Mouse (Mus musculus) E14TG2a.4 (cell line): ENCODE results near the gene Spindoc.
"Not testable (repeated sequence)": the region's sequence is repeated elsewhere in the genome, so short reads cannot be mapped to it uniquely, and the experiment has no call there.

Experiments used
- H3K27me3 ChIP-seq: 2 replicates; pipeline ENCODE4 v1.6.1; 2014; ENCODE audit warnings: low read length, control low read depth; ENCODE audit not compliant: insufficient read depth
- H3K36me3 ChIP-seq: 2 replicates; pipeline ENCODE4 v1.6.1; 2014; ENCODE audit warnings: low read length, control low read depth; ENCODE audit not compliant: insufficient read depth
- H3K4me1 ChIP-seq: replicated peaks from 2 replicates; pipeline ENCODE4 v1.6.1; 2014; ENCODE audit warnings: low read depth, low read length, control low read depth
- H3K4me3 ChIP-seq: replicated peaks from 2 replicates; pipeline ENCODE4 v1.5.1; 2014; ENCODE audit warnings: mild to moderate bottlenecking, low read length
- H3K9me3 ChIP-seq: 2 replicates; pipeline ENCODE4 v1.6.1; 2014; ENCODE audit warnings: low read length, control low read depth
- CTCF ChIP-seq: conservative IDR thresholded peaks from 2 replicates; pipeline ENCODE4 v1.5.1; 2014; ENCODE audit warnings: low read length
- NANOG ChIP-seq: IDR thresholded peaks from 2 replicates; pipeline ENCODE4 v1.6.1; 2014; ENCODE audit warnings: borderline replicate concordance, low read length, mixed read lengths
- POU5F1 ChIP-seq: IDR thresholded peaks from 2 replicates; pipeline ENCODE4 v1.6.1; 2014; ENCODE audit warnings: low read length, borderline replicate concordance

Gene Spindoc

DNA sequence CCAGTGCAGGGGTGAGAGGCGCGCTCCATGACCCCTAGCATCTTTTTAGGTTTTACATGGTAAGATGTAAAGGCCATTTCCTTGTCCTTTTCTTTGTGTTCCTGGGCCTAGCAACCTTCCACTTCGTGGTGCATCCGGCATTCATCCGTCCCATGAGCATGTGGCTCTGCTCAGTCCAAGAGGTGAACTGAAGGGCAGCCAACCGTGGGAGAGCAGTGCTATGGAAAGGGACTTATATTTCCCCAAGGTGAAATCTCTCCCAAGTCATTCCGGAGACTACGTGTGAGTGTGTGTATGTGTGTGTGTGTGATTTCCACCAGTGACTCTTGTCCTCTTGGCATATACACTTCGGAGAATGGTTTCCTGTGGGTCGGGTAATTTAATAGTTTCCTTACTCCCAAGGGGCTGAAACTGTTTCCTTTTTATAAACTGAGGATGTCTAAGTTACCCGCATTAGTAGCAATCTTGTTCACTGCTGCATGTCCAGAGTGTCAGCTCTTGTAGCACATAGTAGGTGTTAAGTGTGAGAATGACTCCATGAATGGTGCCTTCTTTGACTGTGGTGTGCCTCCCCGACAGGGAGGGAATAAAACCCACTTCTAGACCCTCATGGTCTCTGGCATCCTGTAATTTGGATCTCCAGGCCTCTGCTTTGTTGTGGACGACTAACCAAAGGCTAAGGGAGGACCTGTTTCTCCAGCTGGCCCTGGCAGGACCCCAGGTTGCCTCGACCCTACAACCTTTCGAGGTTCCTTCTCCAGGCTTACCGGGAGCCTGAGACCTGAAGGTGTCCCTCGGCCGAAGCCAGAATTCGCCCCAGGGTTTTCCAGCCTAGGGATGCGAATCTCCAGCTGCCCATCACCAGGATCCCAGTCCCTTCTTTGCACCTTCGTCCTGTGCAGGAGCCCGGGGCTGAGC, 33.4 kb upstream of the Spindoc start:
- Histone ChIP-seq H3K4me3 (peak overlapping the region; percentile 98), H3K27me3 (peaks cover 50% of the 10 kb centered on the region), H3K36me3 (peaks cover 16% of the 10 kb centered on the region), H3K9me3 (no peaks in the 10 kb centered on the region), H3K4me1 (peaks cover 63% of the 10 kb centered on the region)
- TF ChIP-seq NANOG (no peak), POU5F1 (no peak), CTCF (no peak)

DNA sequence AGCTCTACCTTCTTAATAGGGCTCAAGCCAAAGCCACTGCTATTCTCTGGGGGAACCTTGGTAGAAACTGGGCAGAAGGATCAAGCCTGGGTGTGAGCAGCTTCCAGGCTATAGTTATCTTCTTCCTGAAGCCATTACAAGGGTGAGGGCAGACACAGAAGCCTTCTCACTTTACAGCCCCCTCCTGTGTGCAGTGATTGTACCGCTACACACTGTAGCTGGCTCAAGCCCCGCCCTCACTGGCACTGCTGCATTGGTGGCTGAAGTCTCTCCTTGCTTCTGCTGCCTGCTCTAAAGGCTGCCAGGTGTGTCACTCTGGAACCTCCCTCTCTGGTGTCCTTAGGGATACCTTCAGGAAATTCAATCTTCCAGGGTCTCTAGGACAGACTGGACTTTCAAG, 29.6 kb upstream of the Spindoc start:
- peaks cover 27% of the 10 kb centered on the region for H3K27me3 ChIP-seq
- H3K9me3 ChIP-seq, result no peaks in the 10 kb centered on the region
- H3K4me1 ChIP-seq, result peaks cover 38% of the 10 kb centered on the region
- no peaks in the 10 kb centered on the region for H3K36me3 ChIP-seq
- H3K4me3 ChIP-seq, result no peak overlapping the region
- TF ChIP-seq CTCF (no peak), NANOG (no peak), POU5F1 (no peak)

DNA sequence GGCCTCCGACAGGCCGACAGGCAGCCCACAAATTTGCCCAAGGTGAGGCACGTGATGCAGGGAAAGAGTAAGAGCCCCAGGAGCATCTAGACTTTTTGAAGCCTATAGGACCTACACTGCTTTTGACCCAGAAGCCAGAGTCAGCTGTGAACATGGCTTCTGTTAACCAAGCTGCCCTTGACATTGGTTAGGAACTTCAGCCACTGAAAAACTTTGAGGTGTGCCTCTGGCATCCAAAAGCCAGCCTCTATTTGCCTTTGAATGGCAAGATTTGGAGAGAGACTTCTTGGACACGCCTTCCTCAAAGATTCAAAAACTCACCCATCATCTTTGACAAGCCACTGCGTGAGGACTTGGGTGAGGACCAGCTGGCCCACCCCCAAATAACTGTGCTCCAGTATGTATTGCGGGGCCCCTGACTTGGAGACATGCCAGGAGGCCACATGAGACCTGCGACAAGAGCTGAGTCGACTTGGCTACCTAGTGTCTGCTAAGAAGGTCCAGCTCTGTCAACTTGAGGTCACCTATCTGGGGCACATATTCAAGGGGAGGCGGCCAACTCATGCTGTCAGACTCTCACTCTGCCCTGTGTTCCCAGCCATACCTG, 21.9 kb upstream of the Spindoc start:
- H3K9me3 ChIP-seq, result no peaks in the 10 kb centered on the region

DNA sequence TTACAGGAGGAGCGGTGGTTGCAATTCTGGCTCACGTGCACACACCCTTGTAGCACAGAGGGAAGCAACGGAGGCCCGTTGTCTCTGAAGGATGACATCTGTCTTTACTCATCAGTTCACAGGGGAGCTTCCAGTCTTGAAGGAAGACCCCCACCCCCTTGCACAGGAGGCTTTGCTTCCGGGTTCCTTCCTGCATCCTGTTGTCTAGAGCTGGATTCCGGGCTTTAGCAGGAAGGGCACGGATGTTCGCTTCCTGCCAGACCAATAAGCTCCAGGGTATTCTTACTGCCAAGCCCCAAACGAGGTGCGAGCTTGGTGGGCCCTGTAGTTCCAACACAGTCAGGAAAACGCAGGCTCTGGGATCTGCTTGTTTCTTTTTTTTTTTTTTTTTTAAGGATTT, 17.8 kb upstream of the Spindoc start:
- no peak overlapping the region for H3K4me3 ChIP-seq
- peaks cover 45% of the 10 kb centered on the region for H3K4me1 ChIP-seq
- no peaks in the 10 kb centered on the region for H3K36me3 ChIP-seq
- no peak for TF ChIP-seq POU5F1
- no peak for TF ChIP-seq NANOG
- no peak for TF ChIP-seq CTCF
- no peaks in the 10 kb centered on the region for H3K9me3 ChIP-seq
- H3K27me3 ChIP-seq, result peaks cover 12% of the 10 kb centered on the region

More for the DNA sequence above, 21.9 kb upstream of the Spindoc start:
- no peak overlapping the region for H3K4me3 ChIP-seq
- peaks cover 40% of the 10 kb centered on the region for H3K4me1 ChIP-seq
- TF ChIP-seq NANOG (no peak), CTCF (no peak), POU5F1 (no peak)
- no peaks in the 10 kb centered on the region for H3K36me3 ChIP-seq
- H3K27me3 ChIP-seq, result peaks cover 6% of the 10 kb centered on the region

DNA sequence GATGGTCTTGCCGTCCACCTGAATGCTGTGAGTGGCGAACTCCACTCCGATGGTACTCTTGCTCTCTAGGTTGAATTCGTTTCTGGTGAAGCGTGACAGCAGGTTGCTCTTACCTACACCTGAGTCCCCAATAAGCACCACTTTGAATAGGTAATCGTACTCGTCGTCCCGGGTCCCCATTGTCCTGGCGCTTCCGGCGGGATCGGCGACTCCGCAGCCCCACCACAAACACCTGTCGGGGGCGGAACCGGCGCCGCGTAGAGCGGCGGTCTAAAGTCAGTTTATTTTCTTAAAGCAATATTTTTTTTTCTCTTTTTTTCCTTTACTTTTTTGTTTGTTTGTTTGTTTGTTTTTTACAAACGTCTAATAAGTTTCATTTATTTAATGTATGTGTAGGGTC, 16.1 kb upstream of the Spindoc start:
- peaks cover 12% of the 10 kb centered on the region for H3K27me3 ChIP-seq
- H3K9me3 ChIP-seq, result peaks cover 13% of the 10 kb centered on the region
- H3K4me3 ChIP-seq, H3K36me3 ChIP-seq: not testable (repeated sequence)
- peaks cover 32% of the 10 kb centered on the region for H3K4me1 ChIP-seq

DNA sequence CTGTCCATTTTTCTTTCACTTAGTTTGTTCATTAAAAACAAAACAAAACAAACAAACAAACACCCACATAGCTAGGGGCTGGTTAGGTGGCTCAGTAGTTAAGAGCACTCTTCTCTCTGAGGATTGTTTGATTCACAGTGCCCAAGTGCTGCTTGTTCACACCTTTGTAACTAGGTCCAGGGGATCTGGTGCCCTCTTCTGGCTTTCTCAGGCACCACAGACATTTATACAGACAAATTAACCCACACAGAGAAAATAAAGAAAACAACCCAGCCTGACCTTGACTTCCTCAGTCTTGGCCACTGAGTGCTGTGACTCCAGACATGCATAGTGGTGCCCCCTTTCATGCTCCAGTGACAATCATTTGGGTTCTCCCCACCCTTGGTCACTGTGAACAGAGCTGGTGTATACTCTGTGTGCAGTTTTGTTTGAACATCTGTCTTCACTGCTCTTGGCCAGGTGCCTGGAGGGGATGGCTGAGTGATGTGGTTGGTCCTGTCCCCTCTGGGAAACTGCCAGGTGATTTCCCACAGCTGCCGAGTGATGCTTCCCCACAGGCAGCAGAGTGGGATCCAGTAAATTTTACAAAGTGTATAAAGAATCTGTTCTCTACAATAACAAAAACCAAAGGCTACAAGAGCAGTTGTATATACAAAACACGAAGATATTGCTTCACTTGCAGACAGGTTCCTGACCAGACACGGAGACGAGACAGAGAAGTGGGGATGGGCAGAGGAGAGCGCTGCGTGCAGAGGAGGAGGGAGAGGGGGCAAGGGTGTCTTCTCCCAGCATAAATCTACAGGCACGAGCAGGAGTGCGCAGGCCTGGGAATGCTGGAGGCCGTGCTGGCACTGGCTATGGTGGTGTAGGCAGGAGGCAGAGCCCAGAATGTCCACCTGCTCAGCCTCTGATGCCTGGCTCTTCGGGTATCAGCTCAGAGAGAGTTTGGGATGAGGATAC, 14.4 kb upstream of the Spindoc start:
- Histone ChIP-seq H3K4me1 (peaks cover 29% of the 10 kb centered on the region), H3K27me3 (peaks cover 12% of the 10 kb centered on the region), H3K9me3 (peaks cover 13% of the 10 kb centered on the region)
- H3K4me3 ChIP-seq, H3K36me3 ChIP-seq: not testable (repeated sequence)
- peak; percentile 74 for TF ChIP-seq CTCF

DNA sequence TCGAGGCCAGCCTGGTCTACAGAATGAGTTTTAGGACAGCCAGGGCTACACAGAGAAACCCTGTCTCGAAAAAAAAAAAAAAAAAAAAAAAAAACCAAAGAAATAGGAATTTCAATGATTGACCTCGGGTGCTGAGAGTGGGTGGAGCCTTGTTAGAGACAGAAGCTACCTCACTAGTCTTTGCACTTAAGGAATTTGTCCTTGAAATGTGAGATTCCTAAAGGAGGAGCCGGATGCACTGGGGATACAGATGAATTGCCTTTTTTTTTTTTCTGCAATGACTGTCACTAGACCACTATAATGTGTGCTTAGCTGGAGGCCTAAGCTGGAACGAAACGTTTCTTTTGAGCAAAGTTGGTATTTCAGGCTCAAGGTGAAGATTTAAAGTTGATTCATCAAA, 5.7 kb upstream of the Spindoc start:
- Histone ChIP-seq H3K27me3 (no peaks in the 10 kb centered on the region), H3K4me1 (peaks cover 68% of the 10 kb centered on the region), H3K4me3 (no peak overlapping the region), H3K36me3 (peaks cover 9% of the 10 kb centered on the region), H3K9me3 (0 out of 2 replicates have a peak, but pooled peaks cover 5% of the 10 kb centered on the region)
- TF ChIP-seq CTCF, result no peak
- no peak for TF ChIP-seq POU5F1
- TF ChIP-seq NANOG, result no peak

DNA sequence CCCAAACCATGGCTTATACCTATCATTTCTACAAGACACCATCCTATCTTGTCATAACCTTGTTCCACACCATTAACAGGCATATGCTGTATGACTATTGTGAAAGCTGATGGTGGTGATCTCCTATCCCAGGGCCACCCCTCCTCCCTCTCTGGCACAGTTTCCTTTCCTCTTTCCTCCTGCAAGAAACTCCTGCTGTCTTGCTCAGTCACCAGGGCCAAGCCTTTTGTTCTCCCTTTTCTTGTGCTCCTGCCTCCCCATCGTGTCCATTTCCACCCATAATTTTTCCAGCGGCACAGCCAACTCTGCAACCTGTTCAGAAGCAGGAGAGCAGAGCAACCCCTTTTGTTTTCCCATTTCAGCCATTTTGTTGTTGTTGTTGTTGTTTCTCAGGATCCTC, 3.2 kb upstream of the Spindoc start:
- Histone ChIP-seq H3K4me1 (peaks cover 81% of the 10 kb centered on the region), H3K4me3 (peak overlapping the region; percentile 30), H3K9me3 (0 out of 2 replicates have a peak, but pooled peaks cover 2% of the 10 kb centered on the region), H3K27me3 (no peaks in the 10 kb centered on the region), H3K36me3 (peaks cover 6% of the 10 kb centered on the region)
- TF ChIP-seq NANOG (peak; percentile 62; the same call in 1 of the 2 replicates), CTCF (no peak)
